Mouse (Mus musculus): ENCODE results near the gene Mroh8.

GRCm38 (mm10) chr2:157303096-157303495 lies 23.7 kb upstream of the Mroh8 start:
- TF ChIP-seq CTCF (IDR thresholded peaks at IDR 0.05; ENCODE audit: control insufficient read depth, insufficient read depth, low read length) (no peak), POLR2A (IDR thresholded peaks at IDR 0.05; ENCODE audit: borderline replicate concordance, control insufficient read depth, low read depth, low read length) (no peak)

Data from bone marrow, adult 2 months (tissue).